16 mouse cellular contexts compared by ENCODE assay signal in genomic region chr6:77834680-77835079, GRCm38 (mm10).
"Had no signal": no experiment of that assay in that cellular context is flagged by ENCODE, and none has a peak within 500 bp of the region (broad histone marks: within the 10 kb centered on the region; RNA-seq: fewer than 3 reads in every experiment).

No protein-coding gene starts in this region.

- H3K27me3 ChIP-seq: neural tube, embryonic 13.5 days; neural tube, embryonic 15.5 days; stomach, embryonic 15.5 days had no signal

- H3K4me1 ChIP-seq: neural tube, embryonic 15.5 days; stomach, embryonic 15.5 days had no signal

- H3K4me3 ChIP-seq: neural tube, embryonic 13.5 days; neural tube, embryonic 15.5 days; stomach, embryonic 15.5 days had no signal

- DNase-seq: retina, postnatal 1 day; right cerebral cortex, adult 18-20 months; right cerebral cortex, postnatal 14 days; right cerebral cortex, postnatal 25 days; right cerebral cortex, postnatal 4 days; spleen, adult 18-20 months; thymus, adult 18-20 months; thymus, adult 2 months; thymus, postnatal 14 days; thymus, postnatal 25 days; thymus, postnatal 36 days; thymus, postnatal 4 days had no signal

- H3K9me3 ChIP-seq: neural tube, embryonic 13.5 days; neural tube, embryonic 15.5 days; stomach, embryonic 15.5 days had no signal

- H3K4me2 ChIP-seq: neural tube, embryonic 13.5 days; neural tube, embryonic 15.5 days; stomach, embryonic 15.5 days had no signal

- H3K36me3 ChIP-seq: neural tube, embryonic 13.5 days; neural tube, embryonic 15.5 days; stomach, embryonic 15.5 days had no signal

- H3K9ac ChIP-seq: neural tube, embryonic 13.5 days; neural tube, embryonic 15.5 days; stomach, embryonic 15.5 days had no signal

- H3K27ac ChIP-seq: neural tube, embryonic 13.5 days; neural tube, embryonic 15.5 days; stomach, embryonic 15.5 days; stomach, postnatal 0 days had no signal
